Mouse (Mus musculus) forebrain, embryonic 15.5 days (tissue): ENCODE measurements at regions not wholly inside any gene's neighbourhood (a gene's known extent, or its start where the extent isn't known, plus 50 kb on each side); places are given as distances from the start of the nearest gene placed in this dataset.

Source experiments
- ATAC-seq: fragments of 200-750 bp; cut with Nextera tagmentation; replicated peaks from 2 replicates; pipeline ENCODE4 v1.8.0; 2017; ENCODE audit warnings: mild to moderate bottlenecking, moderate TSS enrichment, moderate library complexity
- H3K27ac ChIP-seq: fragments of 300-500 bp; sonication (generic); replicated peaks from 2 replicates; pipeline ENCODE4 v1.5.1; 2015; ENCODE audit warnings: mild to moderate bottlenecking, inconsistent platforms
- H3K27me3 ChIP-seq: fragments of 300-500 bp; sonication (generic); 2 replicates; pipeline ENCODE4 v1.6.1; 2015; ENCODE audit warnings: inconsistent platforms
- H3K36me3 ChIP-seq: fragments of 300-500 bp; sonication (generic); 2 replicates; pipeline ENCODE4 v1.6.1; 2015; ENCODE audit warnings: mild to moderate bottlenecking, inconsistent platforms
- H3K4me1 ChIP-seq: fragments of 300-500 bp; sonication (generic); 2 replicates; pipeline ENCODE4 v1.6.1; 2015; ENCODE audit warnings: inconsistent platforms
- H3K4me2 ChIP-seq: fragments of 300-500 bp; sonication (generic); replicated peaks from 2 replicates; pipeline ENCODE4 v1.6.1; 2015; ENCODE audit warnings: mild to moderate bottlenecking, inconsistent platforms
- H3K4me3 ChIP-seq: fragments of 300-500 bp; sonication (generic); 2 replicates; pipeline ENCODE4 v1.5.1; 2015; ENCODE audit warnings: mild to moderate bottlenecking, inconsistent platforms
- H3K9ac ChIP-seq: fragments of 300-500 bp; sonication (generic); replicated peaks from 2 replicates; pipeline ENCODE4 v1.6.1; 2015; ENCODE audit warnings: mild to moderate bottlenecking, inconsistent platforms
- H3K9me3 ChIP-seq: fragments of 300-500 bp; sonication (generic); 2 replicates; pipeline ENCODE4 v1.6.1; 2016; ENCODE audit warnings: inconsistent platforms
- WGBS: fragments of 180-500 bp; shearing (Covaris S2); methylation state at CpG from one replicate; pipeline ENCODE4 v1.1.7; 2015; ENCODE audit warnings: mixed read lengths; 5-methylcytosine and 5-hydroxymethylcytosine counted together

DNA sequence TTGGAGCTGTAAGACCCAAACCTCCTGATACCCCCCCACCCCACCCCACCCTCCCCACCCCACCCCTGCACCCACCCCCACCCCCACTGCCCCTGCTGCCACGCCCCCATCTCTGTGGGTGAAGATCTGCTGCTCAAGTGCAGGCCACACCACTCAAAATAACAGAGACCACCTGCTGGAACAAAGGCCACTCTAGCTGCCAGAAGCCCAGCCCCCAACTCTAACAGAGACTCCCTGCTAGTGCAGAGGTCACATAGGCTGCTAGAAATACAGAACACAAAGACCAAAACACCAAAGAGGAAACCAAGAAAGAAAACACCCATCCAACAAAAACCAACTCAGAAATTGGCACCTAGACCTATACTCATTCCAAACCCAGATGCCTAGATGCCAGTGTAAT is 58.9 kb downstream of the Olfr267 start:
- 67% methylated on average over 1 of the region's 1 CpGs for WGBS
- H3K9ac ChIP-seq = no peak overlapping the region
- H3K27ac ChIP-seq = no peak overlapping the region
- no peaks in the 10 kb centered on the region for H3K9me3 ChIP-seq
- no peak for ATAC-seq
- H3K4me1 ChIP-seq = peaks cover 8% of the 10 kb centered on the region; the same call in 1 of the 2 replicates
- H3K27me3 ChIP-seq = no peaks in the 10 kb centered on the region
- H3K4me2 ChIP-seq = no peak overlapping the region
- no peak overlapping the region for H3K4me3 ChIP-seq
- no peaks in the 10 kb centered on the region for H3K36me3 ChIP-seq

DNA sequence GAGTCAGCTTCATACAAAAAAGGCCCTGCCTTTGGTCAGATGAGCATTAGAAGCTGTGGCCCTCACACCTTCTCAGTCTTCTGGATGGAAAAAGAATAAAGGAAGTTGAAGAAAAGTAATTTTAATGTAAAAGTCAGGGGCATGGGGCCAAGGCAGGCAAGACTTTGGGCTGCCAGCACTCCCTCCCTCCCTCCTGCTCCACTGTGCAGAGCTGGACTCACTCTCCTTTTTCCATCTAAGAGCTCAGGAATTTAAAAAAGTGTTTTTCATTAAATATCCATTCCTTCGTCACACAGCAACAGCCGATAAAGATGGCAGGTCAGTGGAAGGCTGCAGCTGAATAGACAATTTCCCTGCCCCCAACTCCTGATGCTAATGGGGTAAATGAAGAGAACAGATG is 61.1 kb downstream of the Olfr267 start:
- H3K36me3 ChIP-seq = no peaks in the 10 kb centered on the region
- no peak overlapping the region for H3K4me2 ChIP-seq
- H3K4me3 ChIP-seq = no peak overlapping the region
- H3K4me1 ChIP-seq = peaks cover 12% of the 10 kb centered on the region
- no peak overlapping the region for H3K27ac ChIP-seq
- H3K27me3 ChIP-seq = no peaks in the 10 kb centered on the region
- WGBS = 41% methylated on average over 2 of the region's 2 CpGs
- H3K9ac ChIP-seq = no peak overlapping the region
- H3K9me3 ChIP-seq = no peaks in the 10 kb centered on the region
- ATAC-seq = no peak

DNA sequence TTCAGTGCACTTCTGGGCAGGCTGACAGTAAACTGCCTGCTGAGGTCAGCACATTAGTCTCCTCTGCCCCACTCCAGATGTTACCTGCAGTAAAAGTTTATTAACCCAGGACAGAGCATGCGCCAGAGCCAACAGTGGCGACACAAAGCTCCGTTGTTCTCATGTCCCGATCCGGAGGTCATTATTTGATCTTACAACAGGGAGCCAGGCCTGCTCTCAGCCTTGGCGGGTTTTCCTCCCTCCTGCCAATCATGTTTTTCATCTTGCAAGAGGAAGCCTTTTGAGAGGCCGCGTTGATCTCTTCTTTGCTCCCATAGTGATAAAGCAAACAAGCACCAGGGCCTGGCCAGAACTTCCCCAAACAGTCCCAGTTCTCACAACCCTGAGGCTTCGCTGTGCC is 64.7 kb downstream of the Olfr267 start:
- Histone ChIP-seq H3K4me1 (peaks cover 12% of the 10 kb centered on the region), H3K4me2 (no peak overlapping the region), H3K9ac (no peak overlapping the region), H3K9me3 (no peaks in the 10 kb centered on the region), H3K27ac (no peak overlapping the region), H3K36me3 (no peaks in the 10 kb centered on the region), H3K4me3 (no peak overlapping the region), H3K27me3 (no peaks in the 10 kb centered on the region)
- peak; percentile 38; the same call in 1 of the 2 replicates for ATAC-seq
- WGBS = 37% methylated on average over 9 of the region's 9 CpGs

DNA sequence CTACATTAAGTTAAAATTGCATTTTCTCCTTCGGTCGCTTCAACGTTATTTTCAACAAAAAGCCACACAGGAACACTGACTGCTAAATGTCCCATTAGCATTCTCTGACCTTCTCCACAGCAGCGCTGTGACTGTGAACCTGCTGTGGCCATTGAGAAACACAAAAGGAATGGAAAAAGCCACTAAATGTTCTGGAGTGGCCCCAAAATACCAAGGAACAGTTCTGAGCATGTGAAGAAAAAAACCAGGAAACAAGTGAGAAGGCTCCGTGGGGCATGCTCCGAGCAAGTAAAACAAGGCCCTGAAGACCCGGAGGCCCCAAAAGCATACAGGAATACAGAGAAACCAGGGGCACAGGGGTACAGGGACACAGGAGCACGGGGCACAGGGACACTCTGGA is 66.8 kb downstream of the Olfr267 start:
- Histone ChIP-seq H3K4me3 (no peak overlapping the region), H3K9me3 (no peaks in the 10 kb centered on the region), H3K27ac (no peak overlapping the region), H3K9ac (no peak overlapping the region), H3K27me3 (no peaks in the 10 kb centered on the region), H3K36me3 (no peaks in the 10 kb centered on the region), H3K4me2 (no peak overlapping the region), H3K4me1 (peaks cover 8% of the 10 kb centered on the region)
- 60% methylated on average over 8 of the region's 8 CpGs for WGBS
- no peak for ATAC-seq

DNA sequence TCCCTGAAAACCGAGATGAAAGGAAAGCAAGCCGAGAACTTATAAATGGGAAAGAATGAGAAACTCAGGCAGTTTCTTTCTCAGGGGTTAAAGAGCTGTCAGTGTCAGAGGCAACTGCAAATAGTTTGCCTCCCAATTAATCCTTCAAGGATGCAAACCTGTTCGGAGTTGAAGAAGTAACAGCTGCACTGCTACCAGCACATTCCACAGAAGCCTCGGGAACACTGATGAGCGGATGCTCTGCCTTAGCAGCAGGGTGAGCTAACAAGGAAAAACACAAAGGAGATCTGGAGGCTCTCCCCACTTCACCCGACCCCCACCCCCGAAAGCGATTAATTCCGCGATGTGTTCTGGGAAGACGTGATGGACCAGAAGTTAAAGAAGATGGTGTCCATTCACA is 71.1 kb downstream of the Olfr267 start:
- no peaks in the 10 kb centered on the region for H3K9me3 ChIP-seq
- ATAC-seq = no peak
- no peak overlapping the region for H3K4me3 ChIP-seq
- no peak overlapping the region for H3K4me2 ChIP-seq
- no peaks in the 10 kb centered on the region for H3K27me3 ChIP-seq
- no peak overlapping the region for H3K9ac ChIP-seq
- H3K27ac ChIP-seq = no peak overlapping the region
- no peaks in the 10 kb centered on the region for H3K36me3 ChIP-seq
- 14% methylated on average over 11 of the region's 11 CpGs for WGBS
- no peaks in the 10 kb centered on the region for H3K4me1 ChIP-seq

DNA sequence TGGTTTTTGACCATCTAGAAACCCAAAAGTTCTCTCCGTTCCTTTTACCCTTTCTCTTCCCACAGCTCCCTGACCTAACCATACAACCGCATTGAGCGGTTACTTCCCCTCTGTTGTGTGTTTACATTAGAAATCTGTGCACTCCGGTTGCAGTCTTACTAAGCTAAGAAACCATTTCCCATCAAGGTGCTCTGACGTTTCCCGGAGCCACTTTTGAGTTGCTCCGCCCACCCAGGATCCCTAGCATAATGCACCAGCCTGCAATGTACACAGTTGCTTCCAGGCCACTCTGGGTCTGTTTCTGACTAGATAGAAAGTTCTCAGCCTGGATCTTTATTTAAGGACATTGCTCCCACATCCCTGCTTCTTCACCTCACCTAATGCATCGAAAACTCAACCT is 71.7 kb downstream of the Olfr267 start:
- Histone ChIP-seq H3K9ac (no peak overlapping the region), H3K9me3 (no peaks in the 10 kb centered on the region), H3K27me3 (no peaks in the 10 kb centered on the region), H3K4me3 (no peak overlapping the region), H3K27ac (no peak overlapping the region), H3K4me1 (no peaks in the 10 kb centered on the region), H3K4me2 (no peak overlapping the region), H3K36me3 (no peaks in the 10 kb centered on the region)
- 87% methylated on average over 8 of the region's 8 CpGs for WGBS
- ATAC-seq = no peak

DNA sequence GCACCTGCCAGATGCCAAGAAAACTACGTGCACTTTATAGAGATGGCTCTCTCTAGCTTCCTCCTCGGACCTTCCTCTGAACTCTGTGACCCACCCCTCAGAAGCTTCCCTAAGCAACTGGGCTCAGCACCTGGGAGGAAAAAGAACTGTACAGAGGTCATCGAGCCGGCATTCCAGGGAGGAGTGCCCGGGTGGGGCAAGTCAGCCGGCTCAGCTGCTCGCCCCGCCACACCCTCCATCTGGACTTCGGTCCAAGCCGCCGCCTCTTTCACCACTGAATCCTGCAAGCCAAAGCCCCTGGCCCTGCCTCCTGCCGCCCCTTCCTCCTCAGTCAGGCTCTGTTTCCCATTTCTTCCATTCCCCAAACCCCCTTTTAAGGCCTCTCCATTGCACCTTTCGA is 73.3 kb downstream of the Olfr267 start:
- WGBS = 72% methylated on average over 13 of the region's 13 CpGs
- no peaks in the 10 kb centered on the region for H3K27me3 ChIP-seq
- 0 out of 2 replicates have a peak, but pooled peaks cover under 1% of the 10 kb centered on the region for H3K9me3 ChIP-seq

DNA sequence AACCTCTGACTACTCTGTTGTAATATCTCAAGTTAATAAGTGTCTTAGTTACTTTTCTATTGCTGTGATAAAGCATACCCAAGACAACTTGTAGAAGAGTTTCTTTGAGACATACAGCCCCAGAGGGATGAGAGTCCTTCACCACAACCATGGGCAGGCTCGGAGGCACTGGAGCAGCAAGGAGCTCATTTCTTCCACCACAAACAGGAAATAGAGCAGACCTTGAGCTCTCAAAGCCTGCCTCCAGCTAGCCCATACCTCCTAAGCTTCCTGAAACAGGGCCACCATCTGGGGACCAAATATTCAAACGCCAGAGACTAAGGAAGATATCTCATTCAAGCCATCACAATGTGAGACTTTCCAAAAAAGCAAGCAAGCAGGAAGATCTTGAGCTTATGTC is 74.6 kb downstream of the Olfr267 start:
- H3K9ac ChIP-seq = no peak overlapping the region
- H3K4me2 ChIP-seq = no peak overlapping the region
- H3K36me3 ChIP-seq = no peaks in the 10 kb centered on the region
- no peak overlapping the region for H3K27ac ChIP-seq
- H3K4me3 ChIP-seq = no peak overlapping the region
- ATAC-seq = no peak
- 0 out of 2 replicates have a peak, but pooled peaks cover 5% of the 10 kb centered on the region for H3K9me3 ChIP-seq
- WGBS = 89% methylated on average over 2 of the region's 2 CpGs
- H3K4me1 ChIP-seq = no peaks in the 10 kb centered on the region
- no peaks in the 10 kb centered on the region for H3K27me3 ChIP-seq

More for the DNA sequence above, 73.3 kb downstream of the Olfr267 start:
- Histone ChIP-seq H3K4me2 (no peak overlapping the region), H3K36me3 (no peaks in the 10 kb centered on the region), H3K4me3 (no peak overlapping the region), H3K27ac (no peak overlapping the region), H3K4me1 (no peaks in the 10 kb centered on the region), H3K9ac (no peak overlapping the region)
- ATAC-seq = no peak

DNA sequence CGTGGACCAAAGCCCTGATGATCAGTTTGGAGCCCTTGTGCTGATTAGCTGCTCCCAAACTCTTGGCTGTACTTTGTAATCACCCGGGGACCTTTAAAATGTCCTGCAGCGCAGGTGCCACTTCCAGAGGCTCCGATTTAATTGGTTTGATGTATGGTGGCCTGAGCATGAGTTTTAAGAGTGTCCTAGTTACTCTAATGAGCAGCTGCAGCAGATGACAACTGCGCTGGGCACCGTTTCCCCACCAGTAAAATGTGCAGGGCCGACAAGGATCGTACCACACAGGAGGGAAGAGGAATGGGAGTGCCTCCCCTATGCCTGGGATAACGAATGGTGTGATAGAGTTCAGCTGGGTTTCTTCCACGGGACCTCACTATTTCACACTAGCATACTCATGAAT is 75.3 kb downstream of the Olfr267 start:
- WGBS = 69% methylated on average over 10 of the region's 10 CpGs
- Histone ChIP-seq H3K27ac (no peak overlapping the region), H3K4me1 (no peaks in the 10 kb centered on the region), H3K9ac (no peak overlapping the region), H3K4me2 (no peak overlapping the region), H3K9me3 (0 out of 2 replicates have a peak, but pooled peaks cover 5% of the 10 kb centered on the region), H3K36me3 (no peaks in the 10 kb centered on the region), H3K4me3 (no peak overlapping the region), H3K27me3 (no peaks in the 10 kb centered on the region)
- no peak for ATAC-seq

DNA sequence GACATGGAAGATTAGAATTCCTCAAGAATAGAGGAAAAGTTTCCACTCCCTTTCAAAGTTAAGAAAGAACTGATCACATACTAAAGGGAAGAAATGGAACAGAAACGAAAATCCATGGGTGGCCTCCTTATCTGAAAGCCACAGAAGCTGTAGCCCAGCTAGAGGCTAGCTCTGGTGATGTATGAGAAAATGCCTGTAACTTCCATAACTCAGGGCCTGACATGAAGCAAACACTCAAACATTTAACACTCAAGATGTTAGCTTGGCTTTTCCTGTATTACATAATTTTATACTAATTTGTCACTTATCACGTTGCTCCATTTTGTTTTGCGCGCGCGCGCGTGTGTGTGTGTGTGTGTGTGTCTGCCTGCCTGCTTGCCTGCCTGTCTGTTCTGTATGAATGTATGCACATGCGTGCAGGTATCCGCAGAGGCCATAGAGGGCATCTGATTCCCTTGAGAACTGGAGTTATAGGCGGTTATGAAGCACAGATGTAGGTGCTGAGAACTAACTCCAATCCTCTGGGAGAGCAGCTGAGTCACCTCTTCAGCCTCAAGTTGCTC is 88.2 kb downstream of the Olfr267 start:
- Histone ChIP-seq H3K9me3 (no peaks in the 10 kb centered on the region), H3K4me3 (no peak overlapping the region), H3K36me3 (no peaks in the 10 kb centered on the region), H3K4me1 (no peaks in the 10 kb centered on the region), H3K9ac (no peak overlapping the region), H3K27ac (no peak overlapping the region), H3K4me2 (no peak overlapping the region), H3K27me3 (no peaks in the 10 kb centered on the region)
- no peak for ATAC-seq
- 92% methylated on average over 11 of the region's 11 CpGs for WGBS

DNA sequence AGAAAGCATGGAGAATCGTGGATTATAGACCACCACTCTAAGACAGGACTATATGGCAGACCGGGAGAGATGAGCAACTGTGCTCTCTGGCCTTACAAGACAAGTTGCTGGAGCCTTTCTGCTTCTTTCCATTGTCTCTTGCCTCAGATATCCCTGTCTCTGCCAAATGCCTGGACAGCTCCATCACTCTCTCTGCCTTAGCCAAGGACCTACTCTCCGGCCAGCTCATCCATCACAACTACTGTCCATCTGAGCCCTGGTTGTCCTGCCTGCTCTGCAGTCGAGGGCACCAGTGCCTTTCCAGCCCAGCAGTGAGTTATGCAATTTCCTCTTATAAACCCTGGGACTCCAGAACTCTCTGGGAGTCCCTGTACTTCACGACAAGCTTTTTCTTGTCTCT is 88.7 kb downstream of the Olfr267 start:
- 86% methylated on average over 5 of the region's 5 CpGs for WGBS
- Histone ChIP-seq H3K27me3 (no peaks in the 10 kb centered on the region), H3K36me3 (no peaks in the 10 kb centered on the region), H3K4me3 (no peak overlapping the region), H3K27ac (no peak overlapping the region), H3K9ac (no peak overlapping the region), H3K9me3 (no peaks in the 10 kb centered on the region), H3K4me1 (no peaks in the 10 kb centered on the region), H3K4me2 (no peak overlapping the region)
- no peak for ATAC-seq

DNA sequence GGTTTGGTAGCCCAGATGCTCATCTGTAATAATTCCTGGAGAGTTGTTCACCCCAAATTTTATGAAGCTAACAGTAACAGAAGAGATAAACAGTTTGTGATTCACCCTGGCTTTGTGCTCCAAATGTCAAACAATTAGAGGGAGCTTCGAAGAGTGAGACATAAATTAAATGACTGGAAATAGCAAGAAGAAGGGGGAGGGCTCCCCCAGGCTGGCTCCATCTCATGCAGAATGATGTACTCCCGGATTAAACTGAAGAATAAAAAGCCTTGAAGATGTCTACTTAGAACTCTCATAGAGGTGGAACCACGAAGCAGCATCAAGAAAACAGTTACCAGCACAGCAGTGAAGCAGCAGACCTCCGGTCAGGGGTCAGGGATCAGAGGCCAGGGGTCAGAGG is 90.8 kb downstream of the Olfr267 start:
- Histone ChIP-seq H3K27ac (no peak overlapping the region), H3K36me3 (no peaks in the 10 kb centered on the region), H3K4me1 (no peaks in the 10 kb centered on the region), H3K4me2 (no peak overlapping the region), H3K9ac (no peak overlapping the region), H3K4me3 (no peak overlapping the region), H3K9me3 (no peaks in the 10 kb centered on the region), H3K27me3 (no peaks in the 10 kb centered on the region)
- WGBS = 64% methylated on average over 4 of the region's 4 CpGs
- ATAC-seq = no peak

DNA sequence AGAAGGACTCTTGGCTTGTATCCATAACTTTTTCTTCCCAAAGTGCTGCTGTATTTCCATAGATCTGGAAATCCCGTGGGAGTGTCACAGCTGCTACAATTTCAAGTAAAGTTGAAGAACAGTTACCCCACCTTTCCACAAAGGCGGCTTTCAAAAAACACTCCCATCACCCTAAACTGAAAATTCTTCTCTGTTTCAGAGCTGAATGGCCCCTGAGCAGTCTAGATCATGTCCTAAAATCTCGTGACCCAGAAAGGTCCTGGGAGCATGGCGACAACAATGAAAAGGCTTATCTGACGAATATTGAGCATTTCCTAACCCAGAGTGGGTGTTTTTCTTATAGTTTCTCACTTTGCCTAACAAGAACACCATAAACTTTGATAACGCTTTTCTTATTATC is 92.2 kb downstream of the Olfr267 start:
- WGBS = 66% methylated on average over 6 of the region's 6 CpGs
- no peak overlapping the region for H3K27ac ChIP-seq
- no peak for ATAC-seq
- H3K27me3 ChIP-seq = no peaks in the 10 kb centered on the region
- no peak overlapping the region for H3K4me2 ChIP-seq
- no peaks in the 10 kb centered on the region for H3K36me3 ChIP-seq
- H3K4me1 ChIP-seq = no peaks in the 10 kb centered on the region
- H3K9ac ChIP-seq = no peak overlapping the region
- no peak overlapping the region for H3K4me3 ChIP-seq
- H3K9me3 ChIP-seq = no peaks in the 10 kb centered on the region
